Mouse (Mus musculus) lung, postnatal 10 days (tissue): ENCODE measurements at regions not wholly inside any gene's neighbourhood (a gene's known extent, or its start where the extent isn't known, plus 50 kb on each side); places are given as distances from the start of the nearest gene placed in this dataset.
A peak's percentile ranks its signal among the peaks of the same experiment; 100 is the strongest.

Experiments
- DNase-seq: peaks from one replicate; pipeline ENCODE4 v3.0.0; 2021

DNA sequence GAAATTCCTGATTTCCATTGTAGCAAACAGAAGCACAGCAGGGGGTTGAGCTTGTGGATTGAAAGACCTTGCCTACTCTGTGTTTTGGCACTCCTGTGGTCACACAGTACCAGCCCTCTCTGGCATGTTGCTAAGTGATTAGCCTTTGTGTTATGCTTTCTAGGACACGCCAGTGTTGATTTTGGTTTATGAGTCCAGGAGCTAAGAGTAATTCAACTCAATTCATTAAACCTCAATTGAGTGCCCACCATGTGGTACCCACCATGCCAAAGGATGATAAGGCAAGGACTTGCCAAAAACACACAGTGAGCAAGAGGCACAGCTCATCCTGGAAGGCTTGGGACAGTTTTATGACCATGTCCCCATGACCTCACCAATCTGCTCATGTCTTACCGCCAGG lies 221.1 kb upstream of the Sox14 start:
- no peak for DNase-seq

DNA sequence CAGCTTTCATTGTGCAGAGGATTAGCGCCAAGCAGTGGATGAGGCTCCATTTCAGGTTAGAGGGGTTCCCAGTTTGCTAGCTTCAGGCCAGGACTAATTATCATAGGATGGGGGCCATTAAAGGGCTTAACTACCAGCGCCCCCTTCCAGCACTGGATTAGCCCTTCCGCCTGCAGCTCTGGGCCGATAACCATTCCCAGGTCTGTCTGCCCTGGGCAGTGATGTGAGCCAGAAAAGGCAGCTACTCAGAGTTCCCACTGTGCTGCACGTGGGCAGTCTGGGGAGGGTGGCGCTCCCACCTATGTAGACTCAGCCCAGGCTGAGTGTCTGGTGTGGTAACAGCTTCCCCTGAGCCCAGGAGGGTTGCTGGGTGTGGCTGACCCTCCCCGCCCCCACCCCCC lies 219.6 kb upstream of the Sox14 start:
- no peak for DNase-seq

DNA sequence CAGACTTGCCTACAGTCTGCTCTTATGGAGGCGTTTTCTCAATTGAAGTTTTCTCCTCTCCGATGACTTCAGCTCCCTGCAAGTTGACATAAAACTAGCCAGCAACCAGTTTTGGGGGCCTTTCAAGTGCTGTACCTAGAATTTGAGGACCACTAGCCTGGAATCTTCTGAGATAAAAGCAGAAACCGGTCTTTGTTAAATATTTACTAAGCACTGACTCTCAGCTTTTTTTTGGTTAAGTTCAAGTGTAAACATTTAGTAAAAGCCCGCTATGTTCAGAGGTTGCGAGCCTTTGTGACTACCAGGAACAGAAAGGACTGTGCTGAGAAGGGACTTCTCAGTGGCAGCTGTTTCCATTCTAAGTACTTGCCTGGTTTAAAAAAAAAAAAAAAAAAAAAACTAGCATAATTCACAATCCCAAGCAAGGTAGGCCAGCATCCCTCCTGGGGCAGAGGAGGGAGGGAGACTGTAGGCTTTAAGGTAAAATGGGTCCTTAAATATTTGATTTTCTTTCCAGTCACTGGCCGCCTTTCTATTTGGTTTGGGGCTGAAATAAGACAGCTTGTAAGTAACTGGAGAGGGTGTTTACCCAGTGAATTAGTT lies 219.1 kb upstream of the Sox14 start:
- no peak for DNase-seq

DNA sequence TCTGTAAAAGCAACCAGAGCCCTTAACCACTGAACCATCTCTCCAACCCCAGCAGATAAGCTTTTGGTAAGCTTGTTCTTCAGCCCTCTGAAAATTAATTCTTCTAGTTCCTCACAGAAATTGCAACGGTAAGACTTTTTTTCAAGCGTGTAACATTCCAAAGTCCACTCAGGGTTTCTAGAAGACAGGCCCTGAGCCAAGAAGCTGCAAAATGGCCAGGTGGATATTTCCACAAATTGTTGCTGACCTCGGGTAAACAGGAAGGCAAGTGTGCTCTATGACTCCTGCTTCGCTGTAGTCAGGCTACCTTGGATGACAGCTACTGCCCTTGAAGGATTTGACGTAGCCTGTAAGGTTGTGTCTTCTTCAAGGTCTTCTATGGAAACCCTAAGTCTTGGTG lies 195.2 kb upstream of the Sox14 start:
- DNase-seq = no peak

DNA sequence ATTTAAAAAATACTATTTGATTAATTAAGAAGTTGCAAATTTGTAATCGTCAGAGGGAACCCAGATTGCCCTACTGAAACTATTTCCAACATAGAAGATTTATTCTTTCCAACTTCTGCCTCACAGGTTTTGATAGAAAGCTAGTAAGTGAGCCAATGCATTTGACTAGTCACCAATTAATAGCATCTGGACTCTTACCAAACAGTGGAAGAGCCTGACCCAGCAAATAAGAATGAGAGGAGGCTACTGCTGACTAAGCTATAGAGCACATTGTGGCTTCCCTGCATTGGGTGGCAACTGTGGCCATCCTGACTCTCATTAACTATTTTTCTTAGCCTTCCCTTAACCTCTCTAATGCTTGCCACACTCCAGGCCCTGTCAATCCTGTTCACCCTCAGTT lies 182.6 kb upstream of the Sox14 start:
- DNase-seq = no peak

DNA sequence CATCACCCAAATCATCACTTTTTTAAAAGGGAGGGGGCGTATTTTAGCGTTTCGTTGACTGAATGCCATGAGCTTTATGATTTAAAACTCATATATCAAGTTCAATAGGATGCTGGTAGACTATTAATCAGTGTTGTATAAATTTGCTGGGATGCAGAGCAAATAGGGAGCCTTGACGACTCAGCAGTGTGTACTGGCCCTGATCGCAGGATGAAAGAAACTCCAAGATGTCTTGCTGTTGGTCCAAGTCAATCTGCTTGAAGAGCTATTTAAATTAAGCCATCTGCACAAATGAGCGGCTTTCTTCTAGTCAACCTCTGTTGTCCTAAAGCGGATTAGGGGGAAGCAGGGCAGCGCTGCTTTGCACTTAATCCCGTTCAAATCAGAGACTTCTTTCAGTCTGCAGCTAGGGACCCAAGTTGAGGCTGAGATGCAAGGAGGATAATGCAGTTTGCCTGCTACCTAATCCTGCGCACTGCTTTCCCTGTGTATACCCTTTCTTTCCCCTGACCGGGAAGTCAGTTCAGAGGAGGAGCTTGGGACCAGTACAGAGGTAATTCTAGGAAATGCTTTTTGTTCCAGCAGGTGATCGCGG lies 170.3 kb upstream of the Sox14 start:
- DNase-seq = no peak

DNA sequence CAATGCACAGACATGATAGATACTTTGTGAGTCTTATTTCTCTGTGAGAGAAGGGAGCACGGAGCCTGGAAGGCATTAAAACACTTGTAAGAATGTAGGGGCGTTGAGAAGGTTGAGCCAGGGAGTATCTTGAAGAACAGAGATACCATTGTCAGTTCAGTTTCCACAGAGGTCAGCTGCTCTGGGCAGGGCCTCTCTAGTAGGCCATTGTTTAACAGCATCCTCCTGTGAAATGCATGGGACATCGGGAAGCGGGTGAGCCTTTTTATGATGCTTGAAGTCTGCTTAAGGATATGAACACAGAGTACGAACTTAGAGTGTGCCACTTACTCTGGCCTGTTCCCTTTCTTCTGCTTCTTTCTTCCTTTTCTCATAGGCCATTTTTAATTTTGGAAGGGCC lies 169.7 kb upstream of the Sox14 start:
- no peak for DNase-seq

DNA sequence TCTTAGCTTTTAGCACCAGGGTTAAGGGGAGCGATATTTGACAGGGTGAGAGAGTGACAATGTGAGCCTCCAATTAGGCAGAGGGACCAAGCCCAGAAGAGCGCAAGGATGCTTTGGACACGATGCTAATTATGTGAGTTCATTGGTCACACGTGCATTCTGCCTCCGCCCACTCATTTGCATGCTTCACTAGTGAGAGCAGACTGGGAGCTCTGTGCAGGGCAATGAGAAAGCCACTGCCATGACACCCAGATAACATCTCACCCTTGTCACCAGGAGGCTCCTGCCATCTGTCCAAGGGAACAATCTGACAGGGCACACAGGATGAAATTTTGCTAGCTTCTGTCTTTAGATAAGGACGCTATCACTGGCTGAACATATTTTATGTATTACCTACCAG lies 165.8 kb upstream of the Sox14 start:
- no peak for DNase-seq

DNA sequence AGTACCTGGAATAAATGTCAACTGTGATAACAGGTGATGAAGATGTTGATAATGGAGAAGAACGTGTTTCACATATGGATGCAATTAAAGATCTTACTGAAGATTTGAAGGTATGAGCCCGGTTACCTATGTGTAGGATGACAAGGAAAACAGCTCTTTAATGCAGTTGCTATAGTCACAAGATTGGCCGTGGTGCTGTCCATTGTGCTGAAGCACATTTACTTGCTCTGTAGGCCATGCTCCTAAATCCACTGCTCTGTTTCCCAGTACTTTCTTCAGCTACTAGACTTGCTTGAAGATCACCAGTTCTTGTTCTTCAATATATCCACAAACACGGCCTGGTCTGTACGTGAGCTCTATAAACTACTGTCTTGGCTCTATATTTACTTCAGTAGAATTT lies 147.7 kb upstream of the Sox14 start:
- no peak for DNase-seq

DNA sequence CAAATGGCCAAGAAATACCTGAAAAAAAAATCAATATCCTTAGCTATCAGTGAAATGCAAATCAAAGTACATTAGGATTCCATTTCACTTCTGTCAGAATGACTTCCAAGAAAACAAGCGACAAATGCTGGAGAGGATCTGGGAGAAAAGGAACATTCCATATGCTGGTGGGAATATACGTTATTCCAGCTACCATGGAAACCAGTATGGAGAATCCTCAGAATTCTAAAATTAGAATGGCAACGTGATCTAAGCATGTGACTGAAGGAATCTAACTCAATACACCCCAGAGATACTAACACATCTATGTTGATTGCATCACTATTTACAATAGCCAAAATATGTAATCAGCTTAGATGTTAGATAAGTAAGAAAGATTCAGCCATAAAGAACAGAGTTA lies 146.1 kb upstream of the Sox14 start:
- no peak for DNase-seq

DNA sequence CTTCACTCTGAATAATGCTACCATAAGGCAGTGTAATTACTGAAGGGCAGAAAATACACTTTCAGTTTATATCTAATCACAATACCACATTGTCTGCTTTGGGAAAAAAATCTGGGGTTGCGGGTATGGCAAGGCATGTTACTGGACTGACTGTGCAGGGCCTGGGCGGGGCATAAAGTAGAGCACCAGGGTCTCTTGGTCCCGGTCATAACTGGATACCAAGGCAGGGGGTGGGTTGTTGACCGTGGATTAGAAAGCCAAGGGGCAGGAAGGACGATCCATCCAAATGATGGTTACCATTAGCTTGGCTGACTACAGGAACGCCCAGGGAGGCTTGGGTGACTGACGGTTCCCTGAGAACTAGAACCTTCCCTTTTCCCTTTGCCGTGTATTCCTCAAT lies 119.2 kb upstream of the Sox14 start:
- DNase-seq = no peak

DNA sequence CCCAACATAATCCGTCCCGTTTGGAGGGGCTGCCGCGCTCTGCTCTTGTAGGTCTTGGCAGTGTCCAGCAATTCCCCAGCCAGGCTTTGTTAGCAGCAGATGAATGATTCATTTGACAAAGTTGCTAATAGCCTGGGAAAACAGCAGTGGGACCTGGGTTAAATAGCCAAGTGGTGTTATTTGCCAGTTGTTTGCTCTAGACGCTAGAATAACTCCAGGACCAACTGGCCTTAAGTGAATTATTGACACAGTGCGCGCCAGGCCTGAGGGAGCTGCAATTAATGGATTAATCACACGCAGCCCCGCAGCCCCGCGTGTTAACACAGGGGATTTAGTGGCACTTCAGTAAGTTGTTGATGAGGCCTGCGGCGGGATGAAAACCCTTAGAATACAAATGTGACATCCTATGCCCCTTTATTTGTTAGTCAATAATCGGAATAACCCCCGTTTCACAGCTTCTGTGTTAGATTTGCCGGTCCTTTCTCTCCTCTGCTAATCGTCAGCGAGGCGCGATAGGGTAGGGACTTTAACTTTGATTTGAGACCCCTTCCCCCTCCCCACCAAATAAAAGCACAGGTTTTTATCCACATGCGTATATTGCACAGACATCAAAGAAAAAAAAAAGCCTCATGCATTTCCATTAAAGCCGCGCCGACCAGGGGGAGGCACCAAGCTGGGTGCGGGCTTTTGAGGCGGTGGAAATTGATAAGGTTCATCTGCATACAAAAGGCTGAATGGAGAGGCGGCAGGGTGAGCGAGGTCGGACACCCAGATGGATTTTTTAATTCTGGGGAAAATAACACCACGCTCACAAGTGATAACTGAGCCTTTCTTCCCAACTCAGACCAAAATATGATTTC lies 118.5 kb upstream of the Sox14 start:
- DNase-seq = no peak

DNA sequence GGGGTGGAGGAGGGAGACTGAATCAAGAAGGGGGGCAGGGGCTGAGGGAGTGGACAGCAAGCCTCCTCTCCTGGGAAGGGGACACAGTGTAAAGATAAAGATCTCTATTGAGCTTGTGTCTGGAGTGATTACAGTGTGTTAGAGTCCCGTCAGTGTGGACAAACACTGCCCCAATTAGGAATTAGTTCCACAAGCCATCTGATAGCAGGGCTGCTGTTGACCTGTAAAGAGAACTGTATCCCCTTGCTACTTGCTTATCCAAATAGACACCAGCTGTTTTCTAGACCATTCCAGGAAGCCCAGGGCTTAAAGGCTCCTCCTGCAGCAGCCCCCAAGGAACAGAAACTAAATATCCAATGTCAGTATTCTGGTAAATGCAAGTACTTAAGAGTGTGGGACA lies 111.4 kb upstream of the Sox14 start:
- DNase-seq = no peak

DNA sequence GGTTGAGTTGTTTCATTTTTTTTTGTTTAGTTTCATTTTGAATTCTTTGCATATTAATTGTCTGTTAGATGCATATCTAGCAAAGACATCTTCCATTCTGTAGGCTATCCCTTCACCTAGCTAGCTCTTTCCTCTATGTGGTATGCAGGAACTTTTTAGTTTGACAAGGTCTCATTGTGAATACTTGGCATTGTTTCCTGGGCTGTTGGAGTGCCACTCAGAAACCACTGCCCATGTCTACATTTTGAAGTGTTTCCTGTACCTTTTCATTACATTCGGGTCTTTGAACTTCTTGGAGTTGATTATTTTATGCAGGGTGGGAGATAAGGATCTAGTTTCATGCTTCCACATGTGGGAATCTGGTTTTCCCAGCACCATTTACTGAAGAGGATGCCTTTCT lies 104.8 kb upstream of the Sox14 start:
- peak; percentile 6 for DNase-seq

DNA sequence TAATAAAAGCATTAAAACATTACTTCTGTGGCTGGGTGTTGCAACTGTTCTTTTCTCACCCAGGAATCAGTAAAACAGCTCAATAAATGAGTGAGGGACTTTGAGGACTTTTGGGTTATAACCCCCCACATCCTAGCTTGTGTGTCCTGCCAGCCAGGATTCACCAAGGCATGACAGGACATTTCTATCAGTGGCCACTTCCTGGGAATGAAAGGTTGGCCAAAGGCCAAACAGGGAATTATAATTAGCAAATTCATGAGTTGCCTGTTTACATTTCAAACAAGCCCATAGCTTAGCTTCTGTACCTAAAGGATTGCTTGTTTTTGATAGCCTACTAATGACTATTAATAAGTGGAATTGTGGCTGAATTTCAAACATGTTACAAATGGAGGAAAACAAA lies 85.6 kb upstream of the Sox14 start:
- peak; percentile 3 for DNase-seq

DNA sequence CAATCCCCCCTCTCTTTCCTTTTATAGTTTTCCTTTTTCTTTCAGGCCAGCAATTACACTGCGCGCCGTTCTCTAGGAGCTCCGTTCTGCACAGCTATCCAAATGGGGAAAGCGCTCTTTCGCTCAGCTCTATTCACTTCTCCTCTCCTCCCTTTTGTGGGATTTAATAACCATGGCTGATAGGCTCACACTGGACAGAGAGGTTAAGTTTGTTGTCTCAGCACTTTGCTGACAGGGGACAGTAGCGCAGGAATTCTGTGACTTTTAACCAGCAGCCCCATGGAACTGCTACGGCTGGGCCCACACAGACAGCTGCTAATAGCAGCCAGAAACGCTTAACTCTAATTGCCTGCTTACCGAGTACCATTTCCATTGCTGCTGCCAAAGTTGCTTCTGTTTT lies 78.8 kb upstream of the Sox14 start:
- no peak for DNase-seq

DNA sequence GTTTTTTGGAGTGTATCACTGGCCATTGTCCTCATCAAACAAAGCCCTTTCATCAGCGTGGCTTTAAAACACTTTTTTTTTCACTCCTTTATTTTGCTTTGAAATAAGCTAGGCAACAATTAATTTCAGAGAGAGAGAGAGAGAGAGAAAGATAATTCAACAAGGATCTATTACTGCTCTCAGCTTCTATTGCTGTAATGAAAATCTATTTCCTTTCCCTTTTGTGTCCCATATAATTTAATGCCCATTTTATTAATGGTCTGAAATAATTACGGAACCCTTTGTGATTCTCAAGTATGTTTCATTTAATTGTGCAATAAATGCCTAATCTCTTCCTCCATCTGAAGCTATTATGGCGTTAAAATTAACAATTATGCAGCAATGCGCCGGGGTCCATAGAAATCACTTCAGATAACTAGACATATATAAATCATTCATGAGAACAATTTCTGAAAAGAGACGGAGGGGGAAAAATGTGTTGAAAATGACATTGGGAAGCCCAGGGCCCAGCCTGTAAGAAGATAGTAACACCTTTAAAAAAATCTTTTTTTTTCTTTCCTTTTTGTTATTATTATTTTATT lies 78.2 kb upstream of the Sox14 start:
- DNase-seq = no peak
